Mouse (Mus musculus): ENCODE data around the gene Caln1. TPM values are rescaled to one million over a fixed set of nuclear protein-coding genes. Genes with fewer than 3 reads are reported as not detected.

Caln1 gene
- total RNA-seq, 2 experiments from 2014 or later = not detected

GRCm38 (mm10) chr5:130880331-130880730 lies 511.1 kb downstream of the Caln1 start:
- DNase-seq (ENCODE audit: low spot score in 2 of 2) = no peak

GRCm38 (mm10) chr5:130891735-130892134 lies 522.5 kb downstream of the Caln1 start:
- DNase-seq (ENCODE audit: low spot score in 2 of 2) = no peak

- DNase-seq (ENCODE audit: low spot score in 2 of 2) = no peak
Measured at GRCm38 (mm10) chr5:130895991-130896390, 526.7 kb downstream of the Caln1 start.

Other genes with a start within 250 kb of the Caln1 start
- gene Kctd7, start 224.6 kb upstream of the Caln1 start, total RNA-seq (2021) = 1 to 10 TPM; 6.6 to 8.0 TPM
- 10 to 100 TPM; 34.9 to 37.5 TPM for gene Rabgef1, start 197.7 kb upstream of the Caln1 start, total RNA-seq (2021)
- 10 to 100 TPM; 29.3 to 30.0 TPM for gene Tmem248, start 152.4 kb upstream of the Caln1 start, total RNA-seq (2021)
- gene Sbds, start 113.9 kb upstream of the Caln1 start, total RNA-seq (2021) = 10 to 100 TPM; 33.7 to 40.2 TPM
- 10 to 100 TPM; 13.1 to 14.6 TPM for gene Tyw1, start 113.8 kb upstream of the Caln1 start, total RNA-seq (2021)
- gene A330070K13Rik, start 15.2 kb downstream of the Caln1 start, total RNA-seq (2021) = not detected

All from gastrocnemius, postnatal 4 days (tissue).